Mouse (Mus musculus): ENCODE results near the gene Mocs1.

DNA sequence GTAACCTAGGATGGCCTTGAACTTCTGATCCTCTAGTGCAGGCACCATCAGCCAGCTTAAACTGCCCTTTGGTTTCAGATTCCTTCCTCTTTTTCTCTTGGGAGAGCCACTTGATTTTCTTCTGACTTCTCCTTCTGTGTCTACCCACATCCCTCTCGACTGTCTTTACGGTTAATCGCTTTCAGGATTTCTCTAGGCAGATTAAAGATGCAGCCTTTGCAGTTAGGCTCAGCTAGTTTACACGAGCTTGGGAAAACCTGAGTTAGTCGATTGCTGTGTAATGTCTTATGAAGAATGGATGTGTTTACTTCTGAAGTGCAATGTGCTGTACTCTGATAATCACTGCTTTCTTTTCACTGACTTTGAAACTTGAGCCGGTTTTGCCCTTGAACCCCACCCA, 8.5 kb downstream of the Mocs1 start:
- TF ChIP-seq CTCF (conservative IDR thresholded peaks at IDR 0.05; ENCODE audit: low read length) (no peak), POU5F1 (IDR thresholded peaks at IDR 0.05; ENCODE audit: borderline replicate concordance, low read length) (no peak), NANOG (IDR thresholded peaks at IDR 0.05; ENCODE audit: borderline replicate concordance, low read length) (no peak)
